Mouse (Mus musculus) liver, embryonic 15.5 days (tissue): ENCODE results near the gene Sac3d1. TPM values are rescaled to one million over a fixed set of nuclear protein-coding genes. Genes with fewer than 3 reads are reported as not detected.
"Not testable (repeated sequence)": the region's sequence is repeated elsewhere in the genome, so short reads cannot be mapped to it uniquely, and the experiment has no call there.

Experiments used
- ATAC-seq: fragments of 200-750 bp; cut with Nextera tagmentation; 2 replicates; pipeline ENCODE4 v1.8.0; 2017; ENCODE audit warnings: moderate number of reproducible peaks, mild to moderate bottlenecking, moderate library complexity; ENCODE audit not compliant: insufficient read depth
- H3K27ac ChIP-seq: fragments of 300-500 bp; sonication (generic); replicated peaks from 2 replicates; pipeline ENCODE4 v1.5.1; 2015; ENCODE audit warnings: mild to moderate bottlenecking, inconsistent platforms
- H3K27me3 ChIP-seq: fragments of 300-500 bp; sonication (generic); 2 replicates; pipeline ENCODE4 v1.6.1; 2015; ENCODE audit warnings: mild to moderate bottlenecking, inconsistent platforms
- H3K36me3 ChIP-seq: fragments of 300-500 bp; sonication (generic); replicated peaks from 2 replicates; pipeline ENCODE4 v1.6.1; 2015; ENCODE audit warnings: moderate library complexity, mild to moderate bottlenecking, inconsistent platforms
- H3K4me1 ChIP-seq: fragments of 300-500 bp; sonication (generic); replicated peaks from 2 replicates; pipeline ENCODE4 v1.6.1; 2015; ENCODE audit warnings: inconsistent platforms
- H3K4me2 ChIP-seq: fragments of 300-500 bp; sonication (generic); 2 replicates; pipeline ENCODE4 v1.6.1; 2015; ENCODE audit warnings: moderate library complexity, mild to moderate bottlenecking, inconsistent platforms
- H3K4me3 ChIP-seq: fragments of 300-500 bp; sonication (generic); replicated peaks from 2 replicates; pipeline ENCODE4 v1.5.1; 2015; ENCODE audit warnings: mild to moderate bottlenecking, inconsistent platforms
- H3K9ac ChIP-seq: fragments of 300-500 bp; sonication (generic); 2 replicates; pipeline ENCODE4 v1.6.1; 2015; ENCODE audit warnings: moderate library complexity, mild to moderate bottlenecking, inconsistent platforms
- H3K9me3 ChIP-seq: fragments of 300-500 bp; sonication (generic); replicated peaks from 2 replicates; pipeline ENCODE4 v1.6.1; 2016; ENCODE audit warnings: inconsistent platforms
- WGBS: fragments of 180-500 bp; shearing (Covaris S2); methylation state at CpG from one replicate; pipeline ENCODE4 v1.1.7; 2015; ENCODE audit warnings: mixed read lengths; ENCODE audit not compliant: insufficient replicate concordance; 5-methylcytosine and 5-hydroxymethylcytosine counted together
- polyA plus RNA-seq: library from polyadenylated mRNA; unstranded; fragments of >200 nt; fragmentation: Nextera tagmentation; extraction: Ambion mirVana; gene quantifications from 2 replicates; pipeline ENCODE4 v1.2.1, GENCODE M21; 2015

Sac3d1 gene
- polyA plus RNA-seq, 1 experiment from 2014 or later: 23.2 TPM

GRCm38 (mm10) chr19:6139701-6140100, 21.3 kb upstream of the Sac3d1 start:
- Histone ChIP-seq H3K4me2 (peak overlapping the region; percentile 99), H3K4me3 (peak overlapping the region; percentile 87), H3K36me3 (0 out of 2 replicates have a peak, but pooled peaks cover 4% of the 10 kb centered on the region), H3K9me3 (no peaks in the 10 kb centered on the region), H3K27me3 (no peaks in the 10 kb centered on the region), H3K4me1 (peaks cover 29% of the 10 kb centered on the region), H3K27ac (peak overlapping the region; percentile 99), H3K9ac (peak overlapping the region; percentile 88; the same call in 1 of the 2 replicates)
- no peak for ATAC-seq
- 88% methylated on average over 6 of the region's 6 CpGs for WGBS

GRCm38 (mm10) chr19:6136397-6136796, 17.9 kb upstream of the Sac3d1 start:
- H3K4me1 ChIP-seq: peaks cover 55% of the 10 kb centered on the region
- 76% methylated on average over 3 of the region's 3 CpGs for WGBS

GRCm38 (mm10) chr19:6133197-6133596, 14.7 kb upstream of the Sac3d1 start:
- H3K4me3 ChIP-seq: peak overlapping the region; percentile 47
- peak overlapping the region; percentile 69 for H3K4me2 ChIP-seq
- peak overlapping the region; percentile 93 for H3K27ac ChIP-seq
- H3K4me1 ChIP-seq: peaks cover 67% of the 10 kb centered on the region
- H3K9ac ChIP-seq: peak overlapping the region; percentile 56; the same call in 1 of the 2 replicates
- WGBS: 23% methylated on average over 1 of the region's 1 CpGs
- peak; percentile 56 for ATAC-seq
- not testable (repeated sequence) for H3K36me3 ChIP-seq, H3K27me3 ChIP-seq, H3K9me3 ChIP-seq

More at GRCm38 (mm10) chr19:6136397-6136796, 17.9 kb upstream of the Sac3d1 start:
- Histone ChIP-seq H3K9me3 (no peaks in the 10 kb centered on the region), H3K36me3 (0 out of 2 replicates have a peak, but pooled peaks cover 8% of the 10 kb centered on the region), H3K27ac (peak overlapping the region; percentile 51), H3K27me3 (no peaks in the 10 kb centered on the region), H3K9ac (no peak overlapping the region), H3K4me3 (no peak overlapping the region), H3K4me2 (no peak overlapping the region)
- no peak for ATAC-seq

- WGBS: 45% methylated on average over 7 of the region's 7 CpGs
- peaks cover 74% of the 10 kb centered on the region for H3K4me1 ChIP-seq
- H3K36me3 ChIP-seq: 0 out of 2 replicates have a peak, but pooled peaks cover 8% of the 10 kb centered on the region
- peak overlapping the region; percentile 56 for H3K9ac ChIP-seq
- no peaks in the 10 kb centered on the region for H3K9me3 ChIP-seq
- peak overlapping the region; percentile 47 for H3K4me3 ChIP-seq
- ATAC-seq: peak; percentile 80
- H3K4me2 ChIP-seq: peak overlapping the region; percentile 69
- peak overlapping the region; percentile 93 for H3K27ac ChIP-seq
- no peaks in the 10 kb centered on the region for H3K27me3 ChIP-seq
Measured at GRCm38 (mm10) chr19:6132171-6132827, 13.8 kb upstream of the Sac3d1 start.

GRCm38 (mm10) chr19:6130414-6131128, 12.1 kb upstream of the Sac3d1 start:
- 52% methylated on average over 7 of the region's 7 CpGs for WGBS
- H3K36me3 ChIP-seq, H3K9me3 ChIP-seq, H3K27me3 ChIP-seq, ATAC-seq: not testable (repeated sequence)
- peak overlapping the region; percentile 47 for H3K4me3 ChIP-seq
- H3K9ac ChIP-seq: 0 out of 2 replicates have a peak overlapping the region, but pooled peaks have one; percentile 52
- peaks cover 89% of the 10 kb centered on the region for H3K4me1 ChIP-seq
- H3K27ac ChIP-seq: peak overlapping the region; percentile 93
- H3K4me2 ChIP-seq: peak overlapping the region; percentile 69

GRCm38 (mm10) chr19:6127760-6128341, 9.4 kb upstream of the Sac3d1 start, which contains the start of gene Snx15:
Snx15 (minus strand) TSS chr19:6128304.
- Histone ChIP-seq H3K36me3 (peaks cover 12% of the 10 kb centered on the region), H3K4me3 (peak within 1 kb of the TSS; percentile 76), H3K4me1 (peaks cover 77% of the 10 kb centered on the region), H3K9ac (peak within 1 kb of the TSS; percentile 83), H3K9me3 (no peaks in the 10 kb centered on the region), H3K4me2 (peak within 1 kb of the TSS; percentile 86), H3K27ac (peak within 1 kb of the TSS; percentile 99), H3K27me3 (no peaks in the 10 kb centered on the region)
- WGBS: under 1% methylated on average over 32 of the region's 32 CpGs
- peak; percentile 84 for ATAC-seq

GRCm38 (mm10) chr19:6126789-6127580, 8.5 kb upstream of the Sac3d1 start:
- peak overlapping the region; percentile 76 for H3K4me3 ChIP-seq
- 59% methylated on average over 10 of the region's 10 CpGs for WGBS
- peak overlapping the region; percentile 99 for H3K27ac ChIP-seq
- no peaks in the 10 kb centered on the region for H3K27me3 ChIP-seq
- H3K36me3 ChIP-seq: peaks cover 21% of the 10 kb centered on the region
- peaks cover 72% of the 10 kb centered on the region for H3K4me1 ChIP-seq
- no peaks in the 10 kb centered on the region for H3K9me3 ChIP-seq
- ATAC-seq: no peak
- H3K4me2 ChIP-seq: peak overlapping the region; percentile 86
- H3K9ac ChIP-seq: peak overlapping the region; percentile 83

- Histone ChIP-seq H3K27me3 (no peaks in the 10 kb centered on the region), H3K27ac (peak overlapping the region; percentile 99), H3K9ac (peak overlapping the region; percentile 49; the same call in 1 of the 2 replicates), H3K4me1 (peaks cover 70% of the 10 kb centered on the region), H3K9me3 (no peaks in the 10 kb centered on the region), H3K4me3 (peak overlapping the region; percentile 76), H3K4me2 (peak overlapping the region; percentile 86), H3K36me3 (peaks cover 28% of the 10 kb centered on the region)
- no peak for ATAC-seq
- WGBS: 18% methylated on average over 4 of the region's 4 CpGs
Measured at GRCm38 (mm10) chr19:6126289-6126688, 7.8 kb upstream of the Sac3d1 start.

- H3K27me3 ChIP-seq: no peaks in the 10 kb centered on the region
- H3K4me2 ChIP-seq: no peak overlapping the region
- no peak overlapping the region for H3K9ac ChIP-seq
- WGBS: 66% methylated on average over 2 of the region's 2 CpGs
- H3K36me3 ChIP-seq: peaks cover 42% of the 10 kb centered on the region
- ATAC-seq: no peak
- H3K27ac ChIP-seq: 0 out of 2 replicates have a peak overlapping the region, but pooled peaks have one; percentile 29
- peaks cover 58% of the 10 kb centered on the region for H3K4me1 ChIP-seq
- no peak overlapping the region for H3K4me3 ChIP-seq
- no peaks in the 10 kb centered on the region for H3K9me3 ChIP-seq
Measured at GRCm38 (mm10) chr19:6124898-6125297, 6.4 kb upstream of the Sac3d1 start.

GRCm38 (mm10) chr19:6123330-6123729, 4.9 kb upstream of the Sac3d1 start:
- Histone ChIP-seq H3K36me3 (peaks cover 51% of the 10 kb centered on the region), H3K4me1 (peaks cover 56% of the 10 kb centered on the region), H3K4me3 (no peak overlapping the region), H3K4me2 (no peak overlapping the region), H3K27ac (no peak overlapping the region), H3K9me3 (no peaks in the 10 kb centered on the region), H3K27me3 (no peaks in the 10 kb centered on the region), H3K9ac (no peak overlapping the region)
- no peak for ATAC-seq
- WGBS: 81% methylated on average over 8 of the region's 8 CpGs
